Mouse (Mus musculus): ENCODE results near the gene Adarb2.

DNA sequence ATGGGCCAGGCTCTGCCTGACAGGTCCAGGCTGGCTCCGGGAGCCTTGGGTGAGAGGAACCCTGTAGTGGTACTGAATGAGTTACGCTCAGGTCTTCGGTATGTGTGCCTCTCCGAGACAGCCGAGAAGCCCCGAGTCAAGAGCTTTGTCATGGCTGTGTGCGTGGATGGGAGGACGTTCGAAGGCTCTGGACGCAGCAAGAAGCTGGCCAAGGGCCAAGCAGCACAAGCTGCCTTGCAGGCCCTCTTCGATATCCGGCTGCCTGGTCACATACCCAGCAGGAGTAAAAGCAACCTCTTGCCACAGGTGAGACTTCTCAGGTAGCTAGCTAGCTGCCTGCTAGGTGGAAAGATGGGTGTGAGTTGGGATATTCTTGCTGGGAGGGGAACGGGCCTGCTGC, 367.6 kb downstream of the Adarb2 start:
- no peak for TF ChIP-seq TAL1 (IDR thresholded peaks at IDR 0.05; ENCODE audit: low read length)
- TF ChIP-seq GATA1 (IDR thresholded peaks at IDR 0.05; ENCODE audit: low read length), result no peak
